Mouse (Mus musculus): Measurements from ENCODE around the gene Aqp3.

The Aqp3 gene

GRCm38 (mm10) chr4:41097871-41098576 is at the start of gene Aqp3:
Aqp3 (minus strand) TSS chr4:41098183.
- no peak for DNase-seq (ENCODE audit: extremely low read depth, low read depth)

GRCm38 (mm10) chr4:41142601-41143000 is 44.6 kb upstream of the Aqp3 start:
- DNase-seq (ENCODE audit: extremely low read depth, low read depth): no peak

GRCm38 (mm10) chr4:41140174-41140875 is 42.3 kb upstream of the Aqp3 start:
- DNase-seq (ENCODE audit: extremely low read depth, low read depth): no peak

GRCm38 (mm10) chr4:41136811-41137210 is 38.8 kb upstream of the Aqp3 start:
- no peak for DNase-seq (ENCODE audit: extremely low read depth, low read depth)

- no peak for DNase-seq (ENCODE audit: extremely low read depth, low read depth)
Measured at GRCm38 (mm10) chr4:41136454-41136805, 38.4 kb upstream of the Aqp3 start.

- DNase-seq (ENCODE audit: extremely low read depth, low read depth): no peak
Measured at GRCm38 (mm10) chr4:41135711-41136453, 37.9 kb upstream of the Aqp3 start, which contains the start of gene Ube2r2. Ube2r2 (plus strand) TSS chr4:41135743.

- peak; percentile 62 for DNase-seq (ENCODE audit: extremely low read depth, low read depth)
Measured at GRCm38 (mm10) chr4:41134935-41135710, 37.1 kb upstream of the Aqp3 start.

GRCm38 (mm10) chr4:41133529-41134291 is 35.7 kb upstream of the Aqp3 start:
- no peak for DNase-seq (ENCODE audit: extremely low read depth, low read depth)

- no peak for DNase-seq (ENCODE audit: extremely low read depth, low read depth)
Measured at GRCm38 (mm10) chr4:41132471-41132870, 34.5 kb upstream of the Aqp3 start.

- no peak for DNase-seq (ENCODE audit: extremely low read depth, low read depth)
Measured at GRCm38 (mm10) chr4:41129836-41130235, 31.9 kb upstream of the Aqp3 start.

- peak; percentile 65 for DNase-seq (ENCODE audit: extremely low read depth, low read depth)
Measured at GRCm38 (mm10) chr4:41129406-41129805, 31.4 kb upstream of the Aqp3 start.

GRCm38 (mm10) chr4:41124180-41124951 is 26.4 kb upstream of the Aqp3 start, which contains the start of gene Nol6:
Nol6 (minus strand) TSS chr4:41124455.
- DNase-seq (ENCODE audit: extremely low read depth, low read depth): peak; percentile 99

- no peak for DNase-seq (ENCODE audit: extremely low read depth, low read depth)
Measured at GRCm38 (mm10) chr4:41118706-41119292, 20.8 kb upstream of the Aqp3 start.

GRCm38 (mm10) chr4:41116817-41117216 is 18.8 kb upstream of the Aqp3 start:
- no peak for DNase-seq (ENCODE audit: extremely low read depth, low read depth)

GRCm38 (mm10) chr4:41115793-41116192 is 17.8 kb upstream of the Aqp3 start:
- no peak for DNase-seq (ENCODE audit: extremely low read depth, low read depth)

GRCm38 (mm10) chr4:41115074-41115473 is 17.1 kb upstream of the Aqp3 start:
- DNase-seq (ENCODE audit: extremely low read depth, low read depth): no peak

- no peak for DNase-seq (ENCODE audit: extremely low read depth, low read depth)
Measured at GRCm38 (mm10) chr4:41114358-41115070, 16.5 kb upstream of the Aqp3 start.

- no peak for DNase-seq (ENCODE audit: extremely low read depth, low read depth)
Measured at GRCm38 (mm10) chr4:41108717-41109425, 10.9 kb upstream of the Aqp3 start.

Measured in MEL-GATA-1-ER (cell line).